Mouse (Mus musculus): ENCODE measurements at regions not wholly inside any gene's neighbourhood (a gene's known extent, or its start where the extent isn't known, plus 50 kb on each side); places are given as distances from the start of the nearest gene placed in this dataset.
A peak's percentile ranks its signal among the peaks of the same experiment; 100 is the strongest.

- no peak for DNase-seq
Observed at GRCm38 (mm10) chr17:14539651-14540050, 154.4 kb downstream of the Thbs2 start.

GRCm38 (mm10) chr17:14539191-14539590 is 154.8 kb downstream of the Thbs2 start:
- no peak for DNase-seq

GRCm38 (mm10) chr17:14538527-14538926 is 155.5 kb downstream of the Thbs2 start:
- no peak for DNase-seq

GRCm38 (mm10) chr17:14532979-14533314 is 161.1 kb downstream of the Thbs2 start:
- DNase-seq = no peak

GRCm38 (mm10) chr17:14532298-14532978 is 161.6 kb downstream of the Thbs2 start:
- no peak for DNase-seq

- DNase-seq = no peak
Observed at GRCm38 (mm10) chr17:14531796-14532195, 162.2 kb downstream of the Thbs2 start.

GRCm38 (mm10) chr17:14527691-14528090 is 166.3 kb downstream of the Thbs2 start:
- DNase-seq = no peak

GRCm38 (mm10) chr17:14525255-14525654 is 168.8 kb downstream of the Thbs2 start:
- no peak for DNase-seq

- DNase-seq = peak; percentile 86
Observed at GRCm38 (mm10) chr17:14524426-14525236, 169.4 kb downstream of the Thbs2 start.

- DNase-seq = no peak
Observed at GRCm38 (mm10) chr17:14522011-14522410, 172.0 kb downstream of the Thbs2 start.

GRCm38 (mm10) chr17:14520565-14520964 is 173.5 kb downstream of the Thbs2 start:
- DNase-seq = peak; percentile 93

- no peak for DNase-seq
Observed at GRCm38 (mm10) chr17:14519367-14519766, 174.7 kb downstream of the Thbs2 start.

- DNase-seq = no peak
Observed at GRCm38 (mm10) chr17:14518216-14518615, 175.8 kb downstream of the Thbs2 start.

GRCm38 (mm10) chr17:14517368-14517767 is 176.7 kb downstream of the Thbs2 start:
- DNase-seq = no peak

GRCm38 (mm10) chr17:14516097-14516496 is 177.9 kb downstream of the Thbs2 start:
- peak; percentile 78 for DNase-seq

GRCm38 (mm10) chr17:14513454-14513853 is 180.6 kb downstream of the Thbs2 start:
- DNase-seq = no peak

- no peak for DNase-seq
Observed at GRCm38 (mm10) chr17:14510486-14510885, 183.5 kb downstream of the Thbs2 start.

GRCm38 (mm10) chr17:14507111-14507510 is 186.9 kb downstream of the Thbs2 start:
- DNase-seq = no peak

GRCm38 (mm10) chr17:14506123-14506522 is 187.9 kb downstream of the Thbs2 start:
- DNase-seq = no peak

GRCm38 (mm10) chr17:14505415-14505814 is 188.6 kb downstream of the Thbs2 start:
- no peak for DNase-seq

- DNase-seq = no peak
Observed at GRCm38 (mm10) chr17:14503670-14504069, 190.4 kb downstream of the Thbs2 start.

- DNase-seq = no peak
Observed at GRCm38 (mm10) chr17:14501341-14501740, 192.7 kb downstream of the Thbs2 start.

- DNase-seq = no peak
Observed at GRCm38 (mm10) chr17:14497086-14497485, 196.9 kb downstream of the Thbs2 start.

GRCm38 (mm10) chr17:14493751-14494320 is 200.2 kb downstream of the Thbs2 start:
- no peak for DNase-seq

All from right cerebral cortex, postnatal 4 days (tissue).